Mouse (Mus musculus): ENCODE results near the gene Kpna6.

DNA sequence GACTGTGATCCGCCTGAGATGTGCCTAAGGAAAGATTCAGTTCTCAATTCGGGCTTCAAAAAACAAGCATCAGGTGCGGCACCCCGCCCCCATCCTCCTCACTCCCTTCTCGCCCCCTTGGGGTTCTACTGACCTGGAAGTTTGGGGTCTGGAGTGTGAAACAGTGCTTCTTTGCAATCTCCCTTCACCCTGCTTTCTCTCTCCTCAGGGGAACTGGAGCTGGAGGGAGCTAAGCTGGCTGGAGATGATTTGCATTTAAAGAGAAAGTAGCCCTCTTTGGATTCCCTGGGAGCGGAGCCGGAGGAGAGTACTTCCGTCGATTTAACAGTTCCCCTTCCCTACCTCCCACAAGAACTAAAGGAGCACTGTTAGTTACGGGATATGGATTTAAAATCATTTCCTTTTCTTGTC lies 48.9 kb downstream of the Kpna6 start, which contains the start of gene Ccdc28b:
- TF ChIP-seq CTCF (IDR thresholded peaks at IDR 0.05; ENCODE audit: low read depth, low read length) (no peak), POLR2A (IDR thresholded peaks at IDR 0.05; ENCODE audit: insufficient read depth, low read length) (no peak)
